19 mouse cellular contexts compared by ENCODE assay signal in genomic region chr10:4153031-4153430, GRCm38 (mm10).
"Had no signal": no experiment of that assay in that cellular context is flagged by ENCODE, and none has a peak within 500 bp of the region (broad histone marks: within the 10 kb centered on the region; RNA-seq: fewer than 3 reads in every experiment).

No protein-coding gene starts in this region.

- H3K4me1 ChIP-seq: limb, embryonic 12.5 days; liver, embryonic 12.5 days; megakaryocyte, embryonic 14.5 days; midbrain, embryonic 10.5 days; midbrain, embryonic 13.5 days had no signal

- H3K4me2 ChIP-seq: kidney, embryonic 15.5 days; limb, embryonic 12.5 days; liver, embryonic 12.5 days; liver, embryonic 15.5 days; lung, embryonic 15.5 days; midbrain, embryonic 13.5 days; neural tube, embryonic 13.5 days had no signal

- ATAC-seq: liver, embryonic 12.5 days; midbrain, embryonic 13.5 days; midbrain, embryonic 16.5 days had no signal

- H3K27ac ChIP-seq: left cerebral cortex, adult 2 months; limb, embryonic 12.5 days; liver, embryonic 12.5 days; liver, embryonic 15.5 days; lung, embryonic 15.5 days; midbrain, embryonic 10.5 days; midbrain, embryonic 13.5 days; neural tube, embryonic 13.5 days had no signal

- H3K4me3 ChIP-seq: kidney, embryonic 15.5 days; left cerebral cortex, adult 2 months; limb, embryonic 12.5 days; liver, embryonic 12.5 days; liver, embryonic 15.5 days; lung, embryonic 15.5 days; megakaryocyte, embryonic 14.5 days; midbrain, embryonic 10.5 days; midbrain, embryonic 13.5 days; myocyte; neural tube, embryonic 13.5 days had no signal

- DNase-seq: kidney, adult 8-10 months; kidney, postnatal 10 days; kidney, postnatal 36 days; layer of hippocampus, postnatal 36 days; liver; lung, postnatal 10 days; thymus, postnatal 25 days had no signal

- H3K36me3 ChIP-seq: limb, embryonic 12.5 days; lung, embryonic 15.5 days; midbrain, embryonic 13.5 days; neural tube, embryonic 13.5 days had no signal

- H3K27me3 ChIP-seq: kidney, embryonic 15.5 days; limb, embryonic 12.5 days; liver, embryonic 12.5 days; liver, embryonic 15.5 days; lung, embryonic 15.5 days; megakaryocyte, embryonic 14.5 days; midbrain, embryonic 13.5 days; neural tube, embryonic 13.5 days had no signal

- H3K9me3 ChIP-seq: limb, embryonic 12.5 days; liver, embryonic 12.5 days; liver, embryonic 15.5 days; lung, embryonic 15.5 days; megakaryocyte, embryonic 14.5 days; midbrain, embryonic 10.5 days; midbrain, embryonic 13.5 days; neural tube, embryonic 13.5 days had no signal

- H3K9ac ChIP-seq: kidney, embryonic 15.5 days; limb, embryonic 12.5 days; liver, embryonic 12.5 days; liver, embryonic 15.5 days; lung, embryonic 15.5 days; midbrain, embryonic 13.5 days; neural tube, embryonic 13.5 days had no signal
